Mouse (Mus musculus) heart, adult 2 months (tissue): ENCODE measurements at regions not wholly inside any gene's neighbourhood (a gene's known extent, or its start where the extent isn't known, plus 50 kb on each side); places are given as distances from the start of the nearest gene placed in this dataset.

ENCODE experiments used
- DNase-seq, 2 experiments: peaks; one replicate each; pipeline ENCODE4 v3.0.0; 2021
- H3K27ac ChIP-seq: fragments of 200-600 bp; 2 replicates; pipeline ENCODE4 v1.8.1; 2022
- H3K27me3 ChIP-seq: fragments of 200-500 bp; 2 replicates; pipeline ENCODE4 v1.6.1; 2012; ENCODE audit warnings: mild to moderate bottlenecking, low read length, inconsistent platforms, mixed read lengths; ENCODE audit not compliant: control insufficient read depth, insufficient read depth
- H3K36me3 ChIP-seq: fragments of 200-500 bp; 2 replicates; pipeline ENCODE4 v1.6.1; 2012; ENCODE audit warnings: low read length, inconsistent platforms; ENCODE audit not compliant: control insufficient read depth, insufficient read depth
- H3K4me1 ChIP-seq: fragments of 200-500 bp; 2 replicates; pipeline ENCODE4 v1.6.1; 2011; ENCODE audit warnings: low read length; ENCODE audit not compliant: control insufficient read depth, insufficient read depth
- H3K4me3 ChIP-seq: fragments of 200-600 bp; 2 replicates; pipeline ENCODE4 v1.8.1; 2022
- H3K79me2 ChIP-seq: fragments of 200-500 bp; replicated peaks from 2 replicates; pipeline ENCODE4 v1.6.1; 2012; ENCODE audit warnings: mild to moderate bottlenecking, inconsistent platforms, low read length, moderate library complexity, mixed read lengths; ENCODE audit not compliant: control insufficient read depth, insufficient read depth
- H3K9ac ChIP-seq: fragments of 200-500 bp; 2 replicates; pipeline ENCODE4 v1.6.1; 2012; ENCODE audit warnings: low read depth, mild to moderate bottlenecking, control low read depth, inconsistent platforms, low read length, mixed read lengths
- CTCF ChIP-seq: fragments of 200-600 bp; IDR thresholded peaks from 2 replicates; pipeline ENCODE4 v1.8.1; 2022; ENCODE audit warnings: antibody characterized with exemption, mild to moderate bottlenecking, moderate library complexity
- EP300 ChIP-seq: fragments of 200-500 bp; IDR thresholded peaks from 2 replicates; pipeline ENCODE4 v1.6.1; 2011; ENCODE audit warnings: low read depth, low read length, control low read depth; ENCODE audit not compliant: insufficient read depth
- POLR2A ChIP-seq: fragments of 200-500 bp; IDR thresholded peaks from 2 replicates; pipeline ENCODE4 v1.6.1; 2011; ENCODE audit warnings: mild to moderate bottlenecking, low read depth, low read length, control low read depth; ENCODE audit not compliant: insufficient read depth
- WGBS: fragments of 180-500 bp; shearing (Covaris S2); methylation state at CpG from one replicate; pipeline ENCODE4 v1.1.7; 2018; 5-methylcytosine and 5-hydroxymethylcytosine counted together
- intact Hi-C: fragments of 180-260 bp; cut with DNase I; formaldehyde crosslinking; loops from one replicate; pipeline ENCODE4 v1.15.1; 2025

DNA sequence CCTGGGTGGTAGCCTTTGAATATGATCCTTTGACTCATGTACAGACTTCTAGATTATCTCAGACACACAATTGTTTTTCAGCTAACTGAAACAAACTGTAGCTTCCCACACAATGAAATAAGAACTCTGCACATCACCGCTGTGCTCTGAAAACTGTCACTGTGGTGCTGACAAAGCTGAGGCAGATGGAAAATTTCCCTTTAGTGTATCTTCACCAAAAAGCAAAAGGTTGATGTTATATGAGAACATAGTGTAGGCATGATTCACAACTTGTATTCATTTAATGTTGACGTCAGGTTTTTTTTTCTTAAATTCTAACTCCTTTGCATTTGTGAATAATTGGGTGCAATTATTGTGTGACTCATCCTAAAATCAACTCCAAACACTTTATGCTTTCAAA, 264.1 kb upstream of the Actbl2 start:
- no peak for DNase-seq
- intact Hi-C loops = no loop called here
- no peaks in the 10 kb centered on the region for H3K27me3 ChIP-seq
- no peaks in the 10 kb centered on the region for H3K4me1 ChIP-seq
- TF ChIP-seq CTCF (no peak), POLR2A (no peak), EP300 (no peak)
- no peak overlapping the region for H3K9ac ChIP-seq
- no peak overlapping the region for H3K27ac ChIP-seq
- H3K79me2 ChIP-seq = no peaks in the 10 kb centered on the region
- 77% methylated on average over 2 of the region's 2 CpGs for WGBS
- H3K4me3 ChIP-seq = no peak overlapping the region
- no peaks in the 10 kb centered on the region for H3K36me3 ChIP-seq

GRCm38 (mm10) chr13:110991121-110991520, 263.7 kb upstream of the Actbl2 start:
- intact Hi-C loops = no loop called here
- H3K4me1 ChIP-seq = no peaks in the 10 kb centered on the region
- H3K4me3 ChIP-seq = no peak overlapping the region
- no peak overlapping the region for H3K9ac ChIP-seq
- WGBS = 92% methylated on average over 2 of the region's 2 CpGs
- H3K27me3 ChIP-seq = no peaks in the 10 kb centered on the region
- TF ChIP-seq EP300 = no peak
- TF ChIP-seq CTCF = no peak
- TF ChIP-seq POLR2A = no peak
- DNase-seq = no peak
- H3K27ac ChIP-seq = no peak overlapping the region
- no peaks in the 10 kb centered on the region for H3K36me3 ChIP-seq
- H3K79me2 ChIP-seq = no peaks in the 10 kb centered on the region

DNA sequence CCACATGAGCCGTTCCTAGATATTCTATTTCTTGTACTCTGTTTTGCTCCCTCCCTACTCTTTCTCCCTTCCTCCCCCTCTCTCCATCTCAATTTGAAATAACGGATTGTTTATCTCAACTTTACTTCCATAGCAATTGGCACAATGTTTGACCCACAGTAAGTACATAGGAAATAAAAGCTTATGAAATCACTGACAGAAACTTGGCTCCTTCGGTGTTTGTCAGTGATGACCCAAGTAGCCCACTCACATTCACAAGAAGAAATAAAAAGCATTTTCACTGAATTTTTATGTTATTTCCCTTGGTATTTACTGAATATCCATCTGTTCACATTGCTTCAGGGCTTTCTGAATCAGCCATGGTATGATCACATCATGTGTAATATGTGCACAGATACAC, 260.2 kb upstream of the Actbl2 start:
- H3K9ac ChIP-seq = no peak overlapping the region
- TF ChIP-seq EP300 (no peak), CTCF (no peak), POLR2A (no peak)
- no peaks in the 10 kb centered on the region for H3K36me3 ChIP-seq
- no peak overlapping the region for H3K4me3 ChIP-seq
- no peak overlapping the region for H3K27ac ChIP-seq
- H3K4me1 ChIP-seq = no peaks in the 10 kb centered on the region
- no peaks in the 10 kb centered on the region for H3K27me3 ChIP-seq
- intact Hi-C loops = no loop called here
- no peaks in the 10 kb centered on the region for H3K79me2 ChIP-seq
- WGBS = 64% methylated on average over 3 of the region's 3 CpGs
- no peak for DNase-seq

DNA sequence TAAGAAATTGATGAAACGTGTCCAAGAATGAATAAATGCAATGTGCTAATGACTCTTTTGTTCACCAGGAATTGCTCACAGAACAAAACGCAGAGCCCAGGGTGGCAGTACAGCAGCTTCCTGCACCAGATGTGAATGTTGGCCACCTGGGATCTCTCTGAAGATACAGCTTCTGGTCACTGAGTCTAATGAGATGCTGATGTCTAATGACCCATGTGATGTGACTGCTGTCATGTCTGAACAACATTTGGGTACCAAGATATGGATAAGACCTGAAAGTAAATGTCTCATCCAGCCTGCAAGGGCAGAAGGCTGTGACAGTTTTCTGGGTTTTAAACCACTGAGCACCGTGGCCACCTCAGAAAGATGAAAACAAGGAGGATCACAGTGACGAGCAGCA, 252.1 kb upstream of the Actbl2 start:
- no peaks in the 10 kb centered on the region for H3K4me1 ChIP-seq

GRCm38 (mm10) chr13:111014142-111014541, 240.7 kb upstream of the Actbl2 start:
- H3K9ac ChIP-seq = no peak overlapping the region
- no peaks in the 10 kb centered on the region for H3K4me1 ChIP-seq
- no peaks in the 10 kb centered on the region for H3K27me3 ChIP-seq
- TF ChIP-seq POLR2A (no peak), CTCF (no peak), EP300 (no peak)
- no peak for DNase-seq
- no peaks in the 10 kb centered on the region for H3K79me2 ChIP-seq
- no peaks in the 10 kb centered on the region for H3K36me3 ChIP-seq
- H3K4me3 ChIP-seq = no peak overlapping the region
- no peak overlapping the region for H3K27ac ChIP-seq
- 93% methylated on average over 4 of the region's 4 CpGs for WGBS
- intact Hi-C loops = no loop called here

More for the DNA sequence above, 252.1 kb upstream of the Actbl2 start:
- WGBS = 65% methylated on average over 4 of the region's 4 CpGs
- Histone ChIP-seq H3K9ac (no peak overlapping the region), H3K27me3 (no peaks in the 10 kb centered on the region), H3K79me2 (no peaks in the 10 kb centered on the region), H3K4me3 (no peak overlapping the region), H3K27ac (no peak overlapping the region), H3K36me3 (no peaks in the 10 kb centered on the region)
- DNase-seq = no peak
- no peak for TF ChIP-seq CTCF
- TF ChIP-seq POLR2A = no peak
- TF ChIP-seq EP300 = no peak
- intact Hi-C loops = no loop called here

DNA sequence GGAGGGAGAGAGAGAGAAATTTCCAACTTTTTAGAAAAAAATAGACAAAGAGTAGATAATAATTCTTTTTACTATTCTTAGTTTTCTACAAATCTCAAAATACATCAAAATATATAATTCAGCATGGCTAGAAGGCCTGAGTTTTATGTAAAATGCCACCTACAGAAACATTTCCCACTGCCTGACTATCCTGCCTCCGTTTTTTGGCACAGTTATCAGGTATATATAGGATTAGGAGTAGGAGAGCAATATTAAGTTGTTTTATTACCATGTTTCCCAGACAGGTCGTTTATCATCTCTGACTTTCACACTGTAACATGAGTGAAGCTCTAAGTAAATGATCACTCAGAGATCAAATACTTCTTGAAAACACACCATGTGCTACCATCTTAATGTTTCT, 224.7 kb upstream of the Actbl2 start:
- no peaks in the 10 kb centered on the region for H3K79me2 ChIP-seq
- no peak overlapping the region for H3K9ac ChIP-seq
- TF ChIP-seq POLR2A = no peak
- no peak for TF ChIP-seq CTCF
- TF ChIP-seq EP300 = no peak
- H3K27me3 ChIP-seq = no peaks in the 10 kb centered on the region
- DNase-seq = no peak
- H3K27ac ChIP-seq = no peak overlapping the region
- 67% methylated on average over 2 of the region's 2 CpGs for WGBS
- no peaks in the 10 kb centered on the region for H3K36me3 ChIP-seq
- H3K4me1 ChIP-seq = no peaks in the 10 kb centered on the region
- H3K4me3 ChIP-seq = no peak overlapping the region
- intact Hi-C loops = no loop called here
